Mouse (Mus musculus) sigmoid colon, adult 10 weeks (tissue): ENCODE data around the gene Slc1a5. TPM values are rescaled to one million over a fixed set of nuclear protein-coding genes. Genes with fewer than 3 reads are reported as not detected.

Experiments used
- polyA plus RNA-seq: library from polyadenylated mRNA; stranded (reverse); fragments of 350-450 nt; fragmentation: Illumina TruSeq; extraction: RNeasy Lipid Tissue Mini Kit (QIAGEN cat#74804); gene quantifications from one replicate; pipeline ENCODE4 v1.2.3, GENCODE M21; 2014; ENCODE audit warnings: low read depth, low replicate concordance

The Slc1a5 gene
- polyA plus RNA-seq: 66.4 TPM

DNA sequence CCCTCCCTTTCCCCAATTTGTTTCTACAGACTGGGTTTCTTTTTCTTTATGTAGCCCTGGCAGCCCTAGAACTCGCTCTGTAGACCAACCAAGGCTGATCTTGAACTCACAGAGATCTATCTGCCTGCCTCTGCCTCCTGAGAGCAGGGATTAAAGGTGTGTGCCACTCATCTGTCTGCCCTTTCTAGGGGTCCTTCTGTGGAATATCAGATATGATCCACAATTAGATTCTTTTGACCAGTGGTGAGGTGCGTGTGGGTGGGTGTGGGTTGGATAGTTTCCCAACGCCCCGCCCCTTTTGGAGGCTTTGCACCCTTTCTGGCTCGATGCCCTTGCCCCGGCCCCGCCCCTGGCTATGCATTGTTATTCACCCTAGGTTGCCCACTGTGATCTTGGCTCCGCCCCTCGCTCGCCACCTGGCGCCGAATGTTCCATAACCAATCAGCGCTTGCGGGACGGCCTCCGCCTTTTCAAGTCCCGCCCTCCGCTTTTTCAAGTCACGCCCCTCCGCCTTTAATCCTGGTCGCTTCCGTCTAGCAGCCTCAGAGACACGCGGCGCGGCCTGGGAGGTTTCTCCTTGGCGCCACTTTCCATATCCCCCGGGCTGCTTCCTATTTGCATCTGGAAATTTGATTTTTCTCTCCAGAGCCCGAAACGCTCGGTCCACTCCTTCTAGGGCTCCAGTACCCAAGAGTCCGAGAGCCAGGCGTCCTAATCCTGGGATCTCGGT lies at the start of gene Slc1a5:
Gene Slc1a5, plus strand, starts transcription at position 516 of the 730 bp plus-strand sequence.

GRCm38 (mm10) chr7:16738073-16738696 lies 43.0 kb upstream of the Slc1a5 start, which contains the start of gene Ap2s1:
Ap2s1 (plus strand) TSS chr7:16738410.

GRCm38 (mm10) chr7:16815351-16815941 lies 34.3 kb downstream of the Slc1a5 start, which contains the start of gene Strn4:
Strn4 (plus strand) TSS chr7:16815889.

GRCm38 (mm10) chr7:16816475-16817122 lies 35.5 kb downstream of the Slc1a5 start, which contains the start of gene Fkrp:
Fkrp (minus strand) TSS chr7:16816732.

DNA sequence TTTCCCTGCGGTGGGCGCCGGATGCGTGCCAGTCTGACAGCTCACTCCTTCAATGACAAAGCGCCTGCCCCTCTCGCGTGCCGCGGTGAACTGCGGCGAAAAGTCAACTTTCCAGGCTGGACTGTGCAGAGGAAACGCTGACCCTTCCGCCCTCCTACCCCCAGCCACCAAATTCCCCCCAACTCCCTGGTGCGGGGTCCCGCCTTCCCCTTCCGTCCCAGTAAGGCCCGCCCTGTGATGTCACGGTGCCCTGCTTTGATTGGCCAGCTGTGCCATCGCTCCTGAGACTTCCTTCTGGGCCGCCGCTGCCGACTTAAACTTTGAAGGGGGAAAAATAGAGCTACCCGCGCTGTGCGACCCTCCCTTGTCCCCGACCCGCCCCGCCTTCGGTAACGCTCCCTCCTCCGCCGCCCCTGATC lies 61.5 kb downstream of the Slc1a5 start, which contains the start of gene Prkd2:
Gene Prkd2, plus strand, starts transcription at position 258 of the 419 bp plus-strand sequence.

Other genes starting within 250 kb of the Slc1a5 start
- gene Arhgap35, start 166.3 kb upstream of the Slc1a5 start, polyA plus RNA-seq: 28.1 TPM
- gene Ceacam15, start 105.6 kb upstream of the Slc1a5 start, polyA plus RNA-seq: not detected
- gene Ceacam9, start 59.4 kb upstream of the Slc1a5 start, polyA plus RNA-seq: not detected
- gene Ap2s1, start 42.9 kb upstream of the Slc1a5 start, polyA plus RNA-seq: 57.7 TPM
- 30.5 TPM for gene Strn4, start 34.5 kb downstream of the Slc1a5 start, polyA plus RNA-seq
- gene Fkrp, start 35.4 kb downstream of the Slc1a5 start, polyA plus RNA-seq: 6.5 TPM
- gene Prkd2, start 61.6 kb downstream of the Slc1a5 start, polyA plus RNA-seq: 1.7 TPM
- 3.0 TPM for gene Dact3, start 94.0 kb downstream of the Slc1a5 start, polyA plus RNA-seq
- 0.88 TPM for gene Gng8, start 110.4 kb downstream of the Slc1a5 start, polyA plus RNA-seq
- 1.1 TPM for gene Ptgir, start 125.2 kb downstream of the Slc1a5 start, polyA plus RNA-seq
- gene Calm3, start 142.8 kb downstream of the Slc1a5 start, polyA plus RNA-seq: 52.1 TPM
- gene Pnmal2, start 163.3 kb downstream of the Slc1a5 start, polyA plus RNA-seq: 0.66 TPM
- gene Pnmal1, start 178.3 kb downstream of the Slc1a5 start, polyA plus RNA-seq: 0.95 TPM
- gene Gm42372, start 201.7 kb downstream of the Slc1a5 start, polyA plus RNA-seq: 0.69 TPM
- 0.66 TPM for gene Ccdc8, start 211.4 kb downstream of the Slc1a5 start, polyA plus RNA-seq
- 17.6 TPM for gene Ppp5c, start 246.6 kb downstream of the Slc1a5 start, polyA plus RNA-seq